Mouse (Mus musculus) gastrocnemius, adult 2 months (tissue): ENCODE data around the gene Tufm. TPM values are rescaled to one million over a fixed set of nuclear protein-coding genes. Genes with fewer than 3 reads are reported as not detected.

Experiments used
- DNase-seq: peaks from one replicate; pipeline ENCODE4 v3.0.0; 2022
- H3K27ac ChIP-seq: fragments of 200-600 bp; 2 replicates; pipeline ENCODE4 v1.8.1; 2022; ENCODE audit warnings: mild to moderate bottlenecking
- H3K4me3 ChIP-seq: fragments of 200-600 bp; 2 replicates; pipeline ENCODE4 v1.8.1; 2022; ENCODE audit warnings: mild to moderate bottlenecking, moderate library complexity
- CTCF ChIP-seq: fragments of 200-600 bp; IDR thresholded peaks from 2 replicates; pipeline ENCODE4 v1.8.1; 2022; ENCODE audit warnings: antibody characterized with exemption, mild to moderate bottlenecking, moderate library complexity
- intact Hi-C: fragments of 180-260 bp; cut with DNase I; formaldehyde crosslinking; loops from one replicate; pipeline ENCODE4 v1.15.1; 2025
- total RNA-seq, 2 experiments: library from RNA; stranded (reverse); gene quantifications; 2 replicates each; pipeline ENCODE4 v1.2.3; 2021

The Tufm gene
- total RNA-seq, 2 experiments from 2014 or later, result 111 to 141 TPM

DNA sequence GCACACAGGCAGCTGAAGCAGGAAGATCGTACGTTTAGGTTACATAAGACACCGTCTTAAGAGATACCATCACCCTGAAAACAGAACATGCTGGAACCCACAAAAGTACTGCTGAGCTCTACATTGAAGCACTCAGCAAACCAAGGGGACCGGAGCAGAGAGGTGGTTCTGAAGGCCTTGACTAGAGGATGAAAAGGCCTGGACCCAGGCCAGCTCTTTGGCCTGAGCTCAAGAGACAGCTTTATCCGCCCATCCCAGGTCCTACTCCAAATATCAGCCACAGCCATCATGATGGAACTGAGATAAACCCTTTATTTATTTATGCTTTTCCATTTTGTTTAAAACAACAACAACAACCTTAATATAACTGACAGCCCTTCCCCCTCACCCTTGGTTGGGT is 20.5 kb upstream of the Tufm start:
- Histone ChIP-seq H3K27ac (peak overlapping the region; percentile 99), H3K4me3 (peak overlapping the region; percentile 53)
- TF ChIP-seq CTCF, result no peak
- intact Hi-C loops, result loop anchor here (10.0 kb wide), 1 partner anchor 328 kb away; the partner anchor contains the start of genes Fam57b and Ppp4c
- peak; percentile 52 for DNase-seq

DNA sequence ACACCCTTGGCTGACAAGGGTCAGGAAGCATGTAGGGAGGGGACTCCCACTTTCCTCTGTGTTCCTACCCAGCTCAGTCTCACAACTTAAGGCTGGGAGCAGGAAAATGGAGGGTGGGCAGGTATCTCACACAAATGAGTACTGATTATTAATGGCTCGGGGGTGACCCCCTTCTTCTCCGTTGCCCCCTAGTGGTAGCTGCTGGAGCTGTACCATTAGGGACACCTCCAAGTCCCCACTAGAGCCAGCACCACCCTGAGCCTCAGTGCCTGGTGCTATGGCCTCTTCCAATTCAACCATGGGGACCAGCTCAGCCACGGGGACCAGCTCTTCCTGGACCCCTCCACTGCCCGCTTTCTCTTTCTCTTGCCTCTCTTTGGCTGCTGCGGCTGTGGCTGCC is 19.9 kb upstream of the Tufm start:
- peak; percentile 70 for TF ChIP-seq CTCF
- H3K4me3 ChIP-seq, result peak overlapping the region; percentile 53
- intact Hi-C loops, result loop anchor here (10.0 kb wide), 1 partner anchor 328 kb away; the partner anchor contains the start of genes Fam57b and Ppp4c
- DNase-seq, result peak; percentile 72
- H3K27ac ChIP-seq, result peak overlapping the region; percentile 99

GRCm38 (mm10) chr7:126467834-126468627 is 19.1 kb upstream of the Tufm start:
- peak overlapping the region; percentile 53 for H3K4me3 ChIP-seq
- no peak for DNase-seq
- no peak for TF ChIP-seq CTCF
- peak overlapping the region; percentile 99 for H3K27ac ChIP-seq
- intact Hi-C loops, result loop anchor here (10.0 kb wide), 1 partner anchor 327 kb away; the partner anchor contains the start of genes Fam57b and Ppp4c

DNA sequence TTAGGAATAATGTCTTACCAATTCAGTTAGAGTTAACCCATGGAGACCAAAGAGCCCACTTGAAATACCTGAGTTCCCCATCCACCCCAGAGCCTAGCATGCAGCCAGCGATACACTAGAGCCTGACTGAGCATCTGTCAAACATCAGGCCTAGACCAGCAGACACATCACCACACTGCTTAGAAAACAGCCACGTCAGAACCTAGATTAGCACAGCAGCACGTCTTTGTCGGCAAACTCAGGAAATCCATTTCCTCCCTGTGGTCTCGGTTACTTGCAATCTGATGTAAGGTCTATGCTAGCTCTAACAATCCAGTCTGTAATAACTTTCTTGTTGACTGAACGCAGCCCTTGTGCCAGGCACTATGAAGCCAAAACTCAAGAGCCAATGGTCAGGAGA is 17.1 kb upstream of the Tufm start:
- DNase-seq, result no peak
- intact Hi-C loops, result loop anchor here (5.0 to 10.0 kb wide), 2 partner anchors 38 to 305 kb away; partner anchors contain the start of gene Ypel3
- H3K4me3 ChIP-seq, result no peak overlapping the region
- H3K27ac ChIP-seq, result no peak overlapping the region
- no peak for TF ChIP-seq CTCF

GRCm38 (mm10) chr7:126471361-126471760 is 15.8 kb upstream of the Tufm start:
- Histone ChIP-seq H3K27ac (no peak overlapping the region), H3K4me3 (no peak overlapping the region)
- no peak for DNase-seq
- no peak for TF ChIP-seq CTCF
- intact Hi-C loops, result loop anchor here (5.0 to 10.0 kb wide), 2 partner anchors 39 to 303 kb away; partner anchors contain the start of gene Ypel3

GRCm38 (mm10) chr7:126471853-126472252 is 15.3 kb upstream of the Tufm start:
- intact Hi-C loops, result loop anchor here (5.0 to 10.0 kb wide), 2 partner anchors 40 to 303 kb away; partner anchors contain the start of gene Ypel3
- no peak for DNase-seq
- no peak overlapping the region for H3K4me3 ChIP-seq
- no peak for TF ChIP-seq CTCF
- no peak overlapping the region for H3K27ac ChIP-seq

GRCm38 (mm10) chr7:126472306-126472705 is 14.9 kb upstream of the Tufm start:
- intact Hi-C loops, result loop anchor here (5.0 to 10.0 kb wide), 2 partner anchors 40 to 302 kb away; partner anchors contain the start of gene Ypel3
- H3K27ac ChIP-seq, result no peak overlapping the region
- no peak for DNase-seq
- H3K4me3 ChIP-seq, result no peak overlapping the region
- TF ChIP-seq CTCF, result no peak

- intact Hi-C loops, result loop anchor here (5.0 to 10.0 kb wide), 2 partner anchors 40 to 302 kb away; partner anchors contain the start of gene Ypel3
- Histone ChIP-seq H3K4me3 (peak overlapping the region; percentile 87; the same call in 1 of the 2 replicates), H3K27ac (no peak overlapping the region)
- no peak for DNase-seq
- TF ChIP-seq CTCF, result no peak
Observed at GRCm38 (mm10) chr7:126472713-126473112, 14.4 kb upstream of the Tufm start.

- no peak for DNase-seq
- intact Hi-C loops, result loop anchor here (5.0 to 10.0 kb wide), 2 partner anchors 41 to 301 kb away; partner anchors contain the start of gene Ypel3
- no peak for TF ChIP-seq CTCF
- H3K4me3 ChIP-seq, result peak overlapping the region; percentile 87
- H3K27ac ChIP-seq, result peak overlapping the region; percentile 99
Observed at GRCm38 (mm10) chr7:126473470-126474086, 13.6 kb upstream of the Tufm start.

- no peak for TF ChIP-seq CTCF
- Histone ChIP-seq H3K27ac (peak overlapping the region; percentile 99), H3K4me3 (peak overlapping the region; percentile 87)
- peak; percentile 61 for DNase-seq
- intact Hi-C loops, result loop anchor here (5.0 to 10.0 kb wide), 2 partner anchors 42 to 300 kb away; partner anchors contain the start of gene Ypel3
Observed at GRCm38 (mm10) chr7:126474486-126474955, 12.6 kb upstream of the Tufm start.

DNA sequence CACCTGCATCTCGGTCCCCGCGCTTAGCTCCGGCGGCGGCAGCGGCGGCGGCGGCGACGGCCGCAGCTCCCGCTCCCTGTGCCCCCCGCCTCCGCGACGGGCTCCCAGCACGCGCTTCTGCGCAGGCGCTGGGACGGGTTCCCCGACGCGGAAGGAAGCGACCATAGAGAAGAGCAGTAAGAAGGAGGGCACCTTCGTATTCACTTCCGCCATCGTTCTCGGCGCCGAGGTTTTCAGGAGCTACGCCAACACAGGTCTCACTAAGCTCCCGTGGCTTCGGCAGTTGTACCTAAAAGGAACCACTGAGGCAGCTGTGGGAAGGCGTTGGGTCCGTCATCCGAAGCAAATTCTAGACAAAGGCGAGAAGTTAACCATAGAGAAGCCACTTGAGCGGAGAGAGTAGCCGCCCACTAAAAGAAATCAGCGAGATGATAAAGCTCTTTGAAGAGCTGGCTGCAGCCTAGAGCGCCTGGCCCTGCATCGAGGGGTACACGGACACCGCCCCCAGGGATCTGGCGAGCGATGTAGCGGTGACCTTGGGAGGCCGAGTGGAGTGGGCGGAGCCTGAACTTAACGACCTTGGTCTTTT is 12.1 kb upstream of the Tufm start, which contains the start of gene Sh2b1:
Gene Sh2b1 (minus strand): TSS at position 432 of the 589 bp plus-strand sequence.
- intact Hi-C loops, result loop anchor here (5.0 to 10.0 kb wide), 2 partner anchors 43 to 300 kb away; partner anchors contain the start of gene Ypel3
- Histone ChIP-seq H3K4me3 (peak within 1 kb of the TSS; percentile 87), H3K27ac (peak within 1 kb of the TSS; percentile 99)
- peak; percentile 92 for DNase-seq
- TF ChIP-seq CTCF, result peak; percentile 43

GRCm38 (mm10) chr7:126481699-126482098 is 5.5 kb upstream of the Tufm start:
- DNase-seq, result no peak
- Histone ChIP-seq H3K27ac (peak overlapping the region; percentile 74), H3K4me3 (peak overlapping the region; percentile 68)
- intact Hi-C loops, result loop anchor here (2.0 to 5.0 kb wide), 2 partner anchors 47 to 84 kb away; partner anchors contain the start of gene Nfatc2ip
- peak; percentile 86 for TF ChIP-seq CTCF
